Mouse (Mus musculus) ES-E14 (cell line): ENCODE measurements at regions not wholly inside any gene's neighbourhood (a gene's known extent, or its start where the extent isn't known, plus 50 kb on each side); places are given as distances from the start of the nearest gene placed in this dataset.

Experiments
- DNase-seq: peaks from one replicate; pipeline ENCODE4 v3.0.0-alpha.2; 2013; ENCODE audit warnings: low read depth, low spot score
- H3K27ac ChIP-seq: 2 replicates; pipeline ENCODE4 v1.5.1; 2012; ENCODE audit warnings: low read depth, mild to moderate bottlenecking, low read length, moderate library complexity, mixed read lengths; ENCODE audit not compliant: poor library complexity, insufficient read depth, severe bottlenecking
- H3K36me3 ChIP-seq: 2 replicates; pipeline ENCODE4 v1.6.1; 2012; ENCODE audit warnings: mild to moderate bottlenecking, low read length, moderate library complexity, mixed read lengths; ENCODE audit not compliant: control insufficient read depth, poor library complexity, insufficient read depth, severe bottlenecking
- H3K4me1 ChIP-seq, 2 experiments: fragments of 150-350 bp in 1 of 2; sonication (generic) in 1 of 2; 2 replicates each; pipeline ENCODE4 v1.6.1; 2012; ENCODE audit warnings: low read length in 2 of 2, mild to moderate bottlenecking in 1 of 2, mixed read lengths in 1 of 2; ENCODE audit not compliant: control insufficient read depth in 2 of 2, insufficient read depth in 2 of 2, poor library complexity in 1 of 2
- H3K4me3 ChIP-seq, 2 experiments: fragments of 150-350 bp in 1 of 2; sonication (generic) in 1 of 2; 2 replicates each; pipeline ENCODE4 v1.5.1; 2012; ENCODE audit warnings: low read length in 2 of 2, low read depth in 1 of 2, mild to moderate bottlenecking in 1 of 2, mixed read lengths in 1 of 2; ENCODE audit not compliant: insufficient read depth in 1 of 2, poor library complexity in 1 of 2, severe bottlenecking in 1 of 2
- H3K9ac ChIP-seq: 2 replicates; pipeline ENCODE4 v1.6.1; 2012; ENCODE audit warnings: low read depth, mild to moderate bottlenecking, low read length, mixed read lengths; ENCODE audit not compliant: poor library complexity, insufficient read depth, severe bottlenecking
- H3K9me3 ChIP-seq: fragments of 150-350 bp; sonication (generic); 2 replicates; pipeline ENCODE4 v1.6.1; 2012; ENCODE audit warnings: low read depth, mild to moderate bottlenecking, low read length; ENCODE audit not compliant: control insufficient read depth, insufficient read depth
- CHD2 ChIP-seq: IDR thresholded peaks from 2 replicates; pipeline ENCODE4 v1.6.1; 2014; ENCODE audit warnings: mild to moderate bottlenecking, low read depth, low read length, inconsistent platforms
- HCFC1 ChIP-seq: IDR thresholded peaks from 2 replicates; pipeline ENCODE4 v1.6.1; 2012; ENCODE audit warnings: low read length, inconsistent platforms, borderline replicate concordance; ENCODE audit not compliant: insufficient read depth
- MAFK ChIP-seq: IDR thresholded peaks from 2 replicates; pipeline ENCODE4 v1.6.1; 2014; ENCODE audit warnings: mild to moderate bottlenecking, low read depth, low read length, inconsistent platforms; ENCODE audit not compliant: insufficient read depth
- ZC3H11A ChIP-seq: IDR thresholded peaks from 2 replicates; pipeline ENCODE4 v1.6.1; 2012; ENCODE audit warnings: low read depth, mild to moderate bottlenecking, inconsistent platforms, low read length, borderline replicate concordance
- ZNF384 ChIP-seq: IDR thresholded peaks from 2 replicates; pipeline ENCODE4 v1.6.1; 2012; ENCODE audit warnings: low read depth, low read length, inconsistent platforms
- in situ Hi-C, 2 experiments: fragments of 600-800 bp; cut with MboI; formaldehyde crosslinking; loops; one replicate each; pipeline ENCODE4 v1.15.1; 2025; ENCODE audit warnings: low sequenced_read_pairs in 2 of 2, inconsistent platforms in 1 of 2; ENCODE audit not compliant: unreplicated experiment in 2 of 2

DNA sequence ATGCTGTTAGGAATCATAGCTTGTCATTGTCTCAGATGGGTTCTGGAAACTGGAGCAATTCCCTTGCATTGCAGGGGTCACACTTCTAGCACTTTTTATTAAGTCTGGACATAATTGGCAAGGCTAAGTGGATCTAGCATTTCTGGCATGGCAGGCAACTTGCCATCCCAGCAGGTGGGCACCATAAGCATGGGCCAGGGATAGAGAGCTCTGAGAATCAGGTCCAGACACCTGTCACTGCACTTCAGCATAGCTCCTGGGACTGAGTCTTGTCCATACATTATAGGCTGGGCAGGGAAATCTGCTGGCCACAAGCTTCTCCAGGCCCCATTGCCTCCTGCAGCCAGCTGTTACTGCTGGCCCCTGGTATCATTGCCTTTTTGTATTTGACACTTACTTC, 242.2 kb downstream of the Pdzph1 start:
- TF ChIP-seq ZNF384 (no peak), MAFK (no peak), CHD2 (no peak), ZC3H11A (no peak), HCFC1 (no peak)
- H3K36me3 ChIP-seq, result no peaks in the 10 kb centered on the region
- in situ Hi-C loops, result no loop called here
- H3K9ac ChIP-seq, result no peak overlapping the region
- no peak overlapping the region for H3K4me3 ChIP-seq
- DNase-seq, result no peak
- no peaks in the 10 kb centered on the region for H3K4me1 ChIP-seq
- no peaks in the 10 kb centered on the region; the same call in 1 of the 2 replicates for H3K9me3 ChIP-seq
- no peak overlapping the region for H3K27ac ChIP-seq

DNA sequence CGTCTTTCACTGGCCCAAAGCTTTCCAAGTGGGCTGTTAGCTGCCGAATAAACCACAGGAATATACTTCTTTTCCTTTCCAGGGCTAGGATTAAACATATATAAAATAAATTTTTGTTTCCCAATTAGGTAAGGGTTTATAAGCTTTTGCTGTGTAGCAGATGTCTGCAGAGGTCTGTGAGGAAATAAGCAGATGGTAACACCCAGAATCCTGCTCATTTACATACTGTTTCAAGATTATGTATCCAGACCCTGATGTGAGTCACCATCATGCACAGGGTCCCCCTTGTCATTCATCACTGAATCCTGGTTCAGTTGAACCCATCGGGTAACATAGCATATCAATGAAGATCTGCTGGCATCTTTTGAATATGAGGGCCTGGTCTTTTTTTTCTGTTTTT, 242.9 kb downstream of the Pdzph1 start:
- no peak for TF ChIP-seq HCFC1
- TF ChIP-seq MAFK, result no peak
- no peak for TF ChIP-seq ZNF384
- TF ChIP-seq ZC3H11A, result no peak
- TF ChIP-seq CHD2, result no peak

DNA sequence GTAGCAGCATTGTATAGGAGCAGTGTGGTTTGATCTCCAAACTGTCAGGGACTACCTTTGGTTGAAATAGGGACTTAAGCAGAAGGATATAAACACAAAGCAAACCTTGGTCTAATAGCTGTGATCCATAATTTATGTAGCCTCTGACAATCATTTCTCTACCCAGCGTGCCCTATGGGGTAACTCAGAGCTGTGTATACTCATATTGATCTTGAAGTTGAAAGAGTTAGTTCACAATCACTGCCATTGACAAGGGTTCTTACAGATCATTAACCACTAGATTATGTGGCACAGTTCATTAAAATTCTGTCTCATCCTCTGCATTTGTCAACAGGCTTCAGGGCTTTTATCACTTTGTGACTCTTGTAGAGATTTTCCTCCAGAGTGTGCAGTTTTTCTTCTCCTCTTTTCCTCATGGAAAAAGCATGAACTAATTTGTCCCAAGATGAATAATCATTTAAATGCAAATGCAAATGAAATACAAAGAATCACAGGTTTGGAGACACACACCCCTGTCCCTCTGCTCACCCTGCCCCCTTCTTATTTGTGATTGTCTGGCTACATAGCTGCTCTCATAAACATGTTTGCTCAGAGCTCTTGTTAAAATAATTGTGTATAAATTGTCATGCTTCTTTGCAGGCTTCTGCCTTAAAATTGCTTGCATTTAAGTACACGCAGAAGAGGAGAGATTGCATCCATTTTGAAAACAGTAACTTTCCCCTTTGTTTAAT, 280.3 kb downstream of the Pdzph1 start:
- no peak for DNase-seq
- Histone ChIP-seq H3K9me3 (no peaks in the 10 kb centered on the region), H3K4me1 (no peaks in the 10 kb centered on the region), H3K27ac (no peak overlapping the region), H3K9ac (no peak overlapping the region), H3K36me3 (no peaks in the 10 kb centered on the region), H3K4me3 (no peak overlapping the region)
- TF ChIP-seq HCFC1, result no peak
- TF ChIP-seq ZNF384, result no peak
- TF ChIP-seq MAFK, result no peak
- no peak for TF ChIP-seq ZC3H11A
- no peak for TF ChIP-seq CHD2
- in situ Hi-C loops, result no loop called here

More for the DNA sequence above, 242.9 kb downstream of the Pdzph1 start:
- Histone ChIP-seq H3K9ac (no peak overlapping the region), H3K36me3 (no peaks in the 10 kb centered on the region), H3K4me3 (no peak overlapping the region), H3K4me1 (no peaks in the 10 kb centered on the region), H3K27ac (no peak overlapping the region), H3K9me3 (no peaks in the 10 kb centered on the region)
- in situ Hi-C loops, result no loop called here
- DNase-seq, result no peak

DNA sequence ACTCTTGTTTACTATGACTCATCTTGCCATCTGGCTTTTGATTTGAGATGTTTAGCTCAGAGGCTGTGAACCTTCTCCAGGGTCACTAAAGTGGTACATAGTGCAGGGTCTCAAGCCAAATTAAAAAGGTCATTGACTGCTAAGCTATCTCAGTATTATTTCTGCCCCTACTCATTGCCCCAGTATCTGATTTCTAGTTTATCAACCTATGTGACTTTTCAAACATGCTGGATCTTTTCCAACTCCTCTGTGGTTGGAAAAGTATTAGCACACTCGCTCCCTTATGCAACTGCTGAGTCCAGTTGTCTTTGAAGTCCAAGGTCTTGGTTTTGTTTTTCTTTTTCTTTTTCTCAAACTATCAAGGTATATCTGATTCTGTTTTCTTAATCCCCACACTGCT, 301.0 kb downstream of the Pdzph1 start:
- no peak for DNase-seq
- H3K36me3 ChIP-seq, result no peaks in the 10 kb centered on the region
- H3K4me3 ChIP-seq, result no peak overlapping the region
- in situ Hi-C loops, result no loop called here
- TF ChIP-seq MAFK (no peak), ZNF384 (no peak), CHD2 (no peak), ZC3H11A (no peak), HCFC1 (no peak)
- H3K9me3 ChIP-seq, result no peaks in the 10 kb centered on the region
- H3K4me1 ChIP-seq, result no peaks in the 10 kb centered on the region
- H3K27ac ChIP-seq, result no peak overlapping the region
- H3K9ac ChIP-seq, result no peak overlapping the region

DNA sequence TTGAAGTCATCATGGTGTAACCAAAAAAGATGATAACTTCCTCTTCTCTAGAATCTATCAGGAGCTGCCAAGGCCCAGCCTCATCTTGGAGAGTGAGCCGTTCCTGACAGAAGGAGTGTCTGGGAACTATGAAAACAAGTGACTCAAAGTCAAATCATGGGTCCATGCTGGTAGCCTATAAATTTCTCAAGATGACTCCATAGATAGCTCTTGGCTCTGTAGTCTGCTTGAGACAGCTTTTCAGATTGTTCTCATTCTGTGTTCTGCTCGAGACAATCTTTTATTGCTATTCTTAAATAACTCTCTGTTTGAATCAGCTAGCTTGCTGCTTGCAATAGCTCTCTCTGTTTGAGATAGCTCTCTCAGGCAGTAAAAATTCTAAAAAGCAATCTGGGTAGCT, 318.9 kb downstream of the Pdzph1 start:
- Histone ChIP-seq H3K4me3 (no peak overlapping the region), H3K36me3 (no peaks in the 10 kb centered on the region), H3K9ac (no peak overlapping the region), H3K9me3 (no peaks in the 10 kb centered on the region), H3K27ac (no peak overlapping the region), H3K4me1 (no peaks in the 10 kb centered on the region)
- TF ChIP-seq CHD2, result no peak
- no peak for TF ChIP-seq ZNF384
- no peak for TF ChIP-seq MAFK
- no peak for TF ChIP-seq HCFC1
- no peak for TF ChIP-seq ZC3H11A
- in situ Hi-C loops, result no loop called here
- DNase-seq, result no peak
